Mouse (Mus musculus) intestine, embryonic 15.5 days (tissue): ENCODE results near the gene Shc4. TPM values are rescaled to one million over a fixed set of nuclear protein-coding genes. Genes with fewer than 3 reads are reported as not detected.

Source experiments
- ATAC-seq: fragments of 200-750 bp; cut with Nextera tagmentation; 2 replicates; pipeline ENCODE4 v1.8.0; 2017; ENCODE audit warnings: moderate TSS enrichment, moderate library complexity
- H3K27ac ChIP-seq: fragments of 300-500 bp; sonication (generic); 2 replicates; pipeline ENCODE4 v1.5.1; 2015; ENCODE audit warnings: mild to moderate bottlenecking, inconsistent platforms
- H3K27me3 ChIP-seq: fragments of 300-500 bp; sonication (generic); replicated peaks from 2 replicates; pipeline ENCODE4 v1.6.1; 2015; ENCODE audit warnings: inconsistent platforms
- H3K36me3 ChIP-seq: fragments of 300-500 bp; sonication (generic); 2 replicates; pipeline ENCODE4 v1.6.1; 2015; ENCODE audit warnings: inconsistent platforms
- H3K4me1 ChIP-seq: fragments of 300-500 bp; sonication (generic); replicated peaks from 2 replicates; pipeline ENCODE4 v1.6.1; 2015; ENCODE audit warnings: inconsistent platforms
- H3K4me2 ChIP-seq: fragments of 300-500 bp; sonication (generic); replicated peaks from 2 replicates; pipeline ENCODE4 v1.6.1; 2015; ENCODE audit warnings: mild to moderate bottlenecking, inconsistent platforms
- H3K4me3 ChIP-seq: fragments of 300-500 bp; sonication (generic); replicated peaks from 2 replicates; pipeline ENCODE4 v1.5.1; 2015; ENCODE audit warnings: inconsistent platforms
- H3K9ac ChIP-seq: fragments of 300-500 bp; sonication (generic); 2 replicates; pipeline ENCODE4 v1.6.1; 2015; ENCODE audit warnings: inconsistent platforms
- H3K9me3 ChIP-seq: fragments of 300-500 bp; sonication (generic); 2 replicates; pipeline ENCODE4 v1.6.1; 2016; ENCODE audit warnings: inconsistent platforms
- WGBS: fragments of 180-500 bp; shearing (Covaris S2); methylation state at CpG from one replicate; pipeline ENCODE4 v1.1.7; 2015; 5-methylcytosine and 5-hydroxymethylcytosine counted together
- polyA plus RNA-seq: library from polyadenylated mRNA; unstranded; fragments of >200 nt; fragmentation: Nextera tagmentation; extraction: Ambion mirVana; gene quantifications from 2 replicates; pipeline ENCODE4 v1.2.1, GENCODE M21; 2015

Gene Shc4
- polyA plus RNA-seq, 1 experiment from 2014 or later = 1.9 TPM

DNA sequence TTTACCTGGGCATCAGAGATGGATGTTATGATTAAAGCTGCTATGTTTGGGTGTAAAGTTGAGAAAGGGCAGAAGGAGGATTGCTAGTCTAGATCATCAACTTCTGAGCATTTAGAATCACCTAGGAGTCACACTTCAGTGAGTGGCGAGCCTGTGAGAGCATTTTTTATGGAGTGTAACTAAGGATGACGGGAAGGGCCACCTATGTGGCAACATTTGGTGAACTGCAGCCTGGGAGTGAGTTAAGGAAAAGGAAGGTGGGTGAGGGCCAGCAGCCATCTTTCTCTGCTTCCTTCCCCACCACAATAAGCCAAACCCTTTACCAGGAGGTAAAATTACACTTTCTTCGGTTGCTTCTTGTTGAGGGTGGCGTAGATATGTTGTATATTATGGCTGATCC, 132.1 kb downstream of the Shc4 start:
- H3K4me1 ChIP-seq = no peaks in the 10 kb centered on the region
- no peak for ATAC-seq
- H3K27me3 ChIP-seq = no peaks in the 10 kb centered on the region
- H3K4me2 ChIP-seq = no peak overlapping the region
- no peak overlapping the region for H3K27ac ChIP-seq
- no peak overlapping the region for H3K4me3 ChIP-seq
- WGBS = 95% methylated on average over 4 of the region's 4 CpGs
- no peak overlapping the region for H3K9ac ChIP-seq
- H3K9me3 ChIP-seq = no peaks in the 10 kb centered on the region
- peaks cover 22% of the 10 kb centered on the region; the same call in 1 of the 2 replicates for H3K36me3 ChIP-seq

DNA sequence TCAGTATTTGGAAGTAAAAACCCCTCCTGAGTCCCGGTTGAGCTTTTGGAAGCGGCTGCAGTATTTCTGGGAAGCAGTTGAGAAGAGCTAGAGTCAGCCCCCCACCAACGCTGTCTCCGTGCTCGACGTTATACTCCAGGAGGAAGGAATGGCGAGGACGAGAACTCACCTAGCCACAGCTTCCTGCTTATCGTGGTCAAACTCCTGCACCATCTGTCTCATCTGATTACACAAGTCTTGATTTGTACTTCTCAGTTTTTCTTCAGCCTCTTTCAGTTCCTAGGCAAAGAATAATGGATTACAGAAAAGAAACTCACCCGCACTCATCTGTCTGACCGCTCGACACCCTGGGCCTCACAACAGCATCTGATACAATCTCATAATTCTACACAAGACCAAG, 134.7 kb downstream of the Shc4 start:
- ATAC-seq = no peak
- H3K27ac ChIP-seq = no peak overlapping the region
- peaks cover 17% of the 10 kb centered on the region; the same call in 1 of the 2 replicates for H3K36me3 ChIP-seq
- H3K4me2 ChIP-seq = no peak overlapping the region
- H3K9me3 ChIP-seq = no peaks in the 10 kb centered on the region
- WGBS = 86% methylated on average over 12 of the region's 12 CpGs
- no peak overlapping the region for H3K9ac ChIP-seq
- H3K4me1 ChIP-seq = no peaks in the 10 kb centered on the region
- no peak overlapping the region for H3K4me3 ChIP-seq
- H3K27me3 ChIP-seq = no peaks in the 10 kb centered on the region

DNA sequence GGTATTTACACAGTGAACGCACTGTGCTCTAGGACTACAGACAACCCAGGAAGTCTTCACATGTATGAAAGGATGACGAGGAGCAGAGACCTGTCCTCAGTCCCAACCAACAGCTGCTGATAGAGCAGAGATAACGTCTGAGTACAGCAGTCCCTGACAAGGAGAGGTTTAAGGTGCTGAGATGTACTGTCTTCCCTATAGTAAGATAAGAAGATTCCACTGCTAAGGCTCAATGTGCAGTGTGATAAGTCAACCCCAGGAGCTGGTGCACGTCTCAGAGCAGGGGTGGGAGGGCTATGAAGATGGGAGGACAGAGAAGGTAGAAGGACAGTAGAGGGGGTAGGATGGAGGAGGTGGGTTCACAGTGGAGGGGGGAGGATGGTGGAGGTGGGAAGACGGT, 142.9 kb downstream of the Shc4 start:
- Histone ChIP-seq H3K4me3 (no peak overlapping the region), H3K9ac (no peak overlapping the region), H3K4me1 (no peaks in the 10 kb centered on the region), H3K27me3 (no peaks in the 10 kb centered on the region), H3K9me3 (no peaks in the 10 kb centered on the region), H3K36me3 (peaks cover 11% of the 10 kb centered on the region; the same call in 1 of the 2 replicates), H3K4me2 (no peak overlapping the region), H3K27ac (no peak overlapping the region)
- no peak for ATAC-seq
- WGBS = 53% methylated on average over 5 of the region's 5 CpGs

DNA sequence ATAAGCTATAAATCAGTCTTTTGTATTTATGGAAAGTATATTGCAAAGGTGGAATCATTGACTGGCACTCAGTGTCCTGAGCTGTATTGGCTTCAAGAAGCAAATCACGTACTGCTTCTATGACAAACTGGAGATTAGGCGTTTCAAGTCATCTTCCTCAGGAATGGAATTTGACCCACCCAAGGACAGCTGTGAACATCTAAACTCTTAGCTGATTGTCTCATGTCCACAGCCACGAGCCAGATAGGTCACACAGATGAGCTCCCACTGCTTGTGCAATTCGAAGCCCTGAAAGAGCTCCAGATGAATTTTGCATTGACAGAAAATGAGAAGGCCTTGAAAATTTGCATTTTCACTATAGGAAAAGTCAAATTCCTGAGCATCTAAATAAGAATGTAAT, 146.3 kb downstream of the Shc4 start:
- Histone ChIP-seq H3K36me3 (peaks cover 22% of the 10 kb centered on the region), H3K9ac (no peak overlapping the region), H3K4me1 (no peaks in the 10 kb centered on the region), H3K4me3 (no peak overlapping the region), H3K27ac (no peak overlapping the region), H3K4me2 (no peak overlapping the region), H3K9me3 (no peaks in the 10 kb centered on the region), H3K27me3 (no peaks in the 10 kb centered on the region)
- ATAC-seq = no peak
- 80% methylated on average over 4 of the region's 4 CpGs for WGBS

Other genes with a start within 250 kb of the Shc4 start
- gene Gm9913, start 219.1 kb downstream of the Shc4 start, polyA plus RNA-seq = 0.28 and 0.35 TPM in 2 replicates
- gene Fbn1, start 216.2 kb downstream of the Shc4 start, polyA plus RNA-seq = 20.8 and 21.9 TPM in 2 replicates
- 4.7 TPM in 2 replicates for gene Cep152, start 99.0 kb downstream of the Shc4 start, polyA plus RNA-seq
- 105 and 114 TPM in 2 replicates for gene Eid1, start 51.1 kb downstream of the Shc4 start, polyA plus RNA-seq
- 14.0 and 14.1 TPM in 2 replicates for gene Secisbp2l, start 58.7 kb upstream of the Shc4 start, polyA plus RNA-seq
- 63.0 and 63.7 TPM in 2 replicates for gene Galk2, start 135.0 kb upstream of the Shc4 start, polyA plus RNA-seq
- 59.5 and 69.9 TPM in 2 replicates for gene Cops2, start 135.0 kb upstream of the Shc4 start, polyA plus RNA-seq